Mouse (Mus musculus): Measurements from ENCODE around the gene Snrnp70. TPM values are rescaled to one million over a fixed set of nuclear protein-coding genes. Genes with fewer than 3 reads are reported as not detected.

Snrnp70 gene
- polyA plus RNA-seq (2012) = 68.0 and 79.6 TPM in 2 replicates

DNA sequence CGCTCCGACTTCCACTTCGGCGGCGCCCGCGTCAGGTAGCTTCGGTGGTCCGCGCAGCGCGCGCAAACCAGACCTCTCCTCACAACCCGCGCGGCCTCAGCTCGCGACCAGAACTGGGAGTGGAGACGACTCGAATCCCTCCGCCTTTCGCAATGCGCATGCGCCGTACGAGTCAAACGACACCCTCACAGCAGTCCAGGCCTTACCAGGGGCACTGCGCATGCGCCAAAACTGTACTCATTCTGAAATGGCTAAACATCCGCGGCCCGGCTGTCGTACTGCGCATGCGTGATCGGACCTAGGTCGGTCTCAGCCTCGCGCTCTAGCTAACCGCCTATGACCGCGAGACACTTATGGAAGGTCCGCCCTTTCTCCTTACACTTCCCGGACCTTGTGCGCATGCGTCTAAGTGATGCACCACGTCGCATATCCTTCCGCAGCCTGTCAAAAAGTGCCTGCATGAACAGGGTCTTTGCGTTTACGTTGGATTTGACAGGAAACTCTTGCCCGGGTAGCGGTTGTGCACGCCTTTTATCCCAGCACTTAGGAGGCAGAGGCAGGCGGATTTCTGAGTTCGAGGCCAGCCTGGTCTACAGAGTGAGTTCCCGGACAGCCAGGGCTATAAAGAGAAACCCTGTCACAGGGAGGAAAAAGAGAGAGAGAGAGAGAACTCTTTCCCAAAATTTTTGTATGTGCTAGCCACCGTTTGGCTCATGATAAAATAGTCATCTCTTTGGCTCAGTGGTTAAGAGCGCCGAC lies at the start of gene Snrnp70:
TSS of gene Snrnp70 (minus strand) at position 165 of the 759 bp plus-strand sequence.
- Histone ChIP-seq H3K4me1 (ENCODE audit: control insufficient read depth) (peaks cover 36% of the 10 kb centered on the region), H3K4me3 (replicated peaks) (peak within 1 kb of the TSS; percentile 97), H3K9me3 (ENCODE audit: control insufficient read depth, low read length) (no peaks in the 10 kb centered on the region), H3K36me3 (ENCODE audit: control insufficient read depth) (peaks cover 38% of the 10 kb centered on the region), H3K27me3 (ENCODE audit: control insufficient read depth) (no peaks in the 10 kb centered on the region)
- TF ChIP-seq TAL1 (IDR thresholded peaks at IDR 0.05; ENCODE audit: low read length) (no peak), GATA1 (IDR thresholded peaks at IDR 0.05; ENCODE audit: low read length) (no peak)

DNA sequence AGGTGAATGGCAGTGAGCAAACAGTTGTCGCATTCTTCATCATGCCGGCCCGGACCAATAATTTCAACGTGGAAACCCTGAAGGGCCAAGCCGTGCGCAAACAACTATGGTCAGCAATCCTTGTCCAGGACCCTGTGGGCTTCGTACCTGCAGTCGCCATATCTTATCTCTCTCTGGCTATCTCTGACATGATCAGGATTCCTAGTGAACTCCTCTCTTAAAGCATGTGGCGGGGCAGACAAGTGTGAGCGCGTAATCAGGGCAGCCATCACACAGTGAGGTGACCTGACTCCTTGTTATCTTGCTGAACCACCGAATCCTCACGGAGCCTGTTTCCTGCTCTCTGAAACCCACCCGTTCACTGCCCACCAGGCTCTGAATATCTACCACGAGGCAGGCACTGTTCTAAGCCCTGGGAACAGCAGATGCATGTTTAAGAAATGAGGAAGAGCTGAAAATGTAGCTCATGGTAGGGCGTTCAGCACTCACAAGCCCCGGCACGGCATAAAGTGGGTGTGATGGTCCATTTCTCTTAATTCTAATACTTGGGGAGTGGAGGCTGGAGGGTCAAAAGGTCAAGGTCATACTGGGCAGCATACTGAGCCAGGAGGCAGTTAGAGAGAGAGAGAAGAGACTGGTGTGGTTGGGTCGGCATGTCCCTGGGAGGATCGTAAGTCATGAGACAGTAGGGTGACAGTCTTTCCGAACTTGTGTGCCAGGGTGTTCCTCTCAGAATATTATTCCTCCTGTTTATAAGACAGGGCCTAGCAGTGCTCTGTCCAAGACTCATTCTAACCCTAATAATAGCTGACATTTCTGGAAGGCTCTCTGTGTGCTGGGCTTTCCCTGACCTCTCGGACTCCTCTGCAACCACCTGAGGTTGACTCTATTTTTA lies 48.2 kb upstream of the Snrnp70 start:
- TF ChIP-seq TAL1 (IDR thresholded peaks at IDR 0.05; ENCODE audit: low read length) (no peak), GATA1 (IDR thresholded peaks at IDR 0.05; ENCODE audit: low read length) (no peak)
- Histone ChIP-seq H3K36me3 (ENCODE audit: control insufficient read depth) (no peaks in the 10 kb centered on the region), H3K4me3 (replicated peaks) (no peak overlapping the region), H3K4me1 (ENCODE audit: control insufficient read depth) (peaks cover 12% of the 10 kb centered on the region), H3K27me3 (ENCODE audit: control insufficient read depth) (no peaks in the 10 kb centered on the region), H3K9me3 (ENCODE audit: control insufficient read depth, low read length) (no peaks in the 10 kb centered on the region)

DNA sequence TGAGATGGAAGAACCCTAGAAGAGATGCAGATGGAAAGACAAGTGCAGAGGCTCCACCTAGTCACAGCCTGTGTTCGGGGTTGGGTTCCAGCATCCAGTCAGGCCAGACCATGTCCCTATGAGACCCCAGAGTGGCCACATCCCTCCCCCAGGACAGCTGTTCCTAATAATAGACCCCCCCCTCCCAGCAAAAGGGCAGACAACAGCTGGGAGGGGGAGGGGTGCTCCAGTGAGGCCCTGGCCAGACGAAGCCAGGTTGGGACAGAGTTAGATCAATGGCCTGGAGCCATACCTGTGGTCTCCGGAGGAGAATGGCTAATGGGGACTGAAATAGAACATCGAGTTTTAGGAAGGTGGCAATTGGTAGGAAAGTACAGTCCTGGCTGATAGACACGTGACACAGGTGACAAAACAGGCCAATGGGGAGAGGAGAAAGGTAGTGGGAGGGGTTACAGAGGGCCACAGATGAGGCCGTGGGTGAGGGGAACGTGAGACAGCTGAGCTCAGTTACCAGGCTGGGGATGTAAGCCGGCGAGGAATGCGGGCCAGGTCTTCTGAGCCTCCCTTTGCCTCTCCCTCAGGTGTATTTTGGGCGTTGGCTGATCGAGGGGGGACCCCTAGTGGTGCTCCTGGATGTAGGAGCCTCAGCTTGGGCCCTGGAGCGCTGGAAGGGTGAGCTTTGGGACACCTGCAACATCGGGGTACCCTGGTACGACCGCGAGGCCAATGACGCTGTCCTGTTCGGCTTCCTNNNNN lies 42.2 kb upstream of the Snrnp70 start, which contains the start of gene Ruvbl2:
TSS of gene Ruvbl2 (minus strand) at position 576 of the 756 bp plus-strand sequence.
- Histone ChIP-seq H3K4me3 (replicated peaks) (no peak within 1 kb of the TSS), H3K9me3 (ENCODE audit: control insufficient read depth, low read length) (no peaks in the 10 kb centered on the region), H3K4me1 (ENCODE audit: control insufficient read depth) (peaks cover 31% of the 10 kb centered on the region), H3K36me3 (ENCODE audit: control insufficient read depth) (peaks cover 2% of the 10 kb centered on the region), H3K27me3 (ENCODE audit: control insufficient read depth) (peaks cover 11% of the 10 kb centered on the region)
- TF ChIP-seq TAL1 (IDR thresholded peaks at IDR 0.05; ENCODE audit: low read length) = no peak
- TF ChIP-seq GATA1 (IDR thresholded peaks at IDR 0.05; ENCODE audit: low read length) = no peak

GRCm38 (mm10) chr7:45437046-45437445 lies 41.5 kb upstream of the Snrnp70 start:
- TF ChIP-seq GATA1 (IDR thresholded peaks at IDR 0.05; ENCODE audit: low read length) = no peak
- no peak for TF ChIP-seq TAL1 (IDR thresholded peaks at IDR 0.05; ENCODE audit: low read length)
- H3K4me1 ChIP-seq (ENCODE audit: control insufficient read depth) = peaks cover 35% of the 10 kb centered on the region
- H3K9me3 ChIP-seq (ENCODE audit: control insufficient read depth, low read length) = no peaks in the 10 kb centered on the region
- H3K27me3 ChIP-seq (ENCODE audit: control insufficient read depth) = peaks cover 11% of the 10 kb centered on the region
- no peak overlapping the region for H3K4me3 ChIP-seq (replicated peaks)
- peaks cover 8% of the 10 kb centered on the region for H3K36me3 ChIP-seq (ENCODE audit: control insufficient read depth)

DNA sequence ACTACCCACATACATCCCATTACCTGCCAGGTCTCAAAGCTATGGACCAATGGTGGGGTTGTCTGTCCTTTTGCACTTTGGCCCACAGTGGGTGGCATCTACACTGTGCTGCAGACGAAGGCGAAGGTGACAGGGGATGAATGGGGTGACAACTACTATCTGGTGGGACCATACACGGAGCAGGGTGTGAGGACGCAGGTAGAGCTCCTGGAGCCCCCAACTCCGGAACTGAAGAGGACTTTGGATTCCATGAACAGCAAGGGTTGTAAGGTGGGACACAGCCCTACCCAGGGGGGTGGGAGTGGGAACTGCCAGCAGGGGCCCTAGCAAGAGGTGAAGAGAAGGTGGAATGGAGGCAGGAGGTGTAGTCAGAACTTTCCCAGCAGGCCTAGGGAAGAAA lies 40.9 kb upstream of the Snrnp70 start:
- peaks cover 11% of the 10 kb centered on the region for H3K27me3 ChIP-seq (ENCODE audit: control insufficient read depth)
- TF ChIP-seq TAL1 (IDR thresholded peaks at IDR 0.05; ENCODE audit: low read length) = no peak
- TF ChIP-seq GATA1 (IDR thresholded peaks at IDR 0.05; ENCODE audit: low read length) = no peak
- H3K36me3 ChIP-seq (ENCODE audit: control insufficient read depth) = peaks cover 14% of the 10 kb centered on the region
- H3K9me3 ChIP-seq (ENCODE audit: control insufficient read depth, low read length) = no peaks in the 10 kb centered on the region
- H3K4me1 ChIP-seq (ENCODE audit: control insufficient read depth) = peaks cover 36% of the 10 kb centered on the region
- H3K4me3 ChIP-seq (replicated peaks) = no peak overlapping the region

- peaks cover 50% of the 10 kb centered on the region for H3K4me1 ChIP-seq (ENCODE audit: control insufficient read depth)
Observed at GRCm38 (mm10) chr7:45435038-45435437, 39.5 kb upstream of the Snrnp70 start.

DNA sequence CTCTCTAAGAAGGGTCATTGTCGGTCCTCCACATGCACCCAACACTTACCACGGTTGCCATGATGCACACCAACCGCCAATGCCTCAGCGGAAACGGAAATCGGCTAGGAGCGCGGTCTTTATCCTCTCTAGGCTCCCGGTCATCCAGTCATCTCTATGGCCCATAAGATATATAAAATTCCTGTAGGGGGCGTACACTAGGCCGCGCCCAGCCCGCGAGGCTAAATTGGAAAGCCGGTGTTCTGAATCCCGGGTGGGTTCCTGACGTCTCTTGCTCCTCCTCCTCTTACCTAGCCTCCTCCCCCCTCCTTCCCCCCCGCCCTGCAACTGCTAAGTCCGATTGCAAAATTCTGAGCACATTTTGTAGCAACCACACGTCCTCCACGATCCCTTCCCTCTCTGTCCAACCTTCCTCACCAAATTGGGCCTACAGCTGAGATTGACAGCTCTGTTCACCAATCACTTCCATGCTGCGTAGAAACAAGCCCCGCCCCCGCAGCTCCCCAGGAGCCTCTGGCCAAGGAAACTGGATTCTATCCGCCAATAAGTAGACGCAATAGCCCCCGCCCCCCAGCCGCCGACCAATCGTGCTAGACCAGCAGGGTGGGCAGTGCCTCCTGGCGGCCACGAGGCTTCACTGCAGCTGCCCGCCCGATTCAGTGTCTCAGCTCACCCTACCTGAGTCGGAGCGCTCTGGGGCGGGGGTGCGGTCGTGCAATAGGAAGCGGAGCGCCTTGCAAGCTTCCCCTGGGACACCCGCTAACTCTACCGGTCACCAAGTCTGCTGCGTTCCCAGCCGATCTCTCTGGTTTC lies 38.9 kb upstream of the Snrnp70 start, which contains the start of gene Gys1:
TSS of gene Gys1 (plus strand) at position 642 of the 813 bp plus-strand sequence.
- TF ChIP-seq TAL1 (IDR thresholded peaks at IDR 0.05; ENCODE audit: low read length) (no peak), GATA1 (IDR thresholded peaks at IDR 0.05; ENCODE audit: low read length) (no peak)
- H3K4me3 ChIP-seq (replicated peaks) = peak within 1 kb of the TSS; percentile 85
- H3K9me3 ChIP-seq (ENCODE audit: control insufficient read depth, low read length) = no peaks in the 10 kb centered on the region
- peaks cover 53% of the 10 kb centered on the region for H3K4me1 ChIP-seq (ENCODE audit: control insufficient read depth)
- H3K36me3 ChIP-seq (ENCODE audit: control insufficient read depth) = peaks cover 35% of the 10 kb centered on the region
- peaks cover 11% of the 10 kb centered on the region for H3K27me3 ChIP-seq (ENCODE audit: control insufficient read depth)

More at GRCm38 (mm10) chr7:45435038-45435437, 39.5 kb upstream of the Snrnp70 start:
- TF ChIP-seq GATA1 (IDR thresholded peaks at IDR 0.05; ENCODE audit: low read length) (no peak), TAL1 (IDR thresholded peaks at IDR 0.05; ENCODE audit: low read length) (no peak)
- H3K27me3 ChIP-seq (ENCODE audit: control insufficient read depth) = peaks cover 11% of the 10 kb centered on the region
- H3K36me3 ChIP-seq (ENCODE audit: control insufficient read depth) = peaks cover 28% of the 10 kb centered on the region
- H3K9me3 ChIP-seq (ENCODE audit: control insufficient read depth, low read length) = no peaks in the 10 kb centered on the region
- peak overlapping the region; percentile 85 for H3K4me3 ChIP-seq (replicated peaks)

DNA sequence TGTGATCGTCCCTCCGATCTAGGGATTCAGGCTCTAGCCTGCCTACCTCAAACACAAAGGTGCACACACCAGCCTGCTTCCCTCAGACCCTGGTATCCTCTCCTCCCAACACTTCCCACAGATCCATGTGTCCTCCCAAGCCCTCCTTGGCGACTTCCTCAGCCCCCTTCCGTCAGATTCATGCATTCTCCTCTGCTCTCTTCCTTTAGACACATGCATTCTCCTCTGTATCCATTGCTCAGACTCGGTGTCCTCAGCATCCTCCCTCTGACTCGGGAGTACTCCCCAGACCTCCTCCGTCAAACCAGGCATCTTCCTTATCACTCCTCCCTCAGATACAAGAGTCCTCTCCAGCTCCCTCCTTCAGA lies 38.3 kb upstream of the Snrnp70 start:
- H3K27me3 ChIP-seq (ENCODE audit: control insufficient read depth) = peaks cover 11% of the 10 kb centered on the region
- peak overlapping the region; percentile 85 for H3K4me3 ChIP-seq (replicated peaks)
- no peaks in the 10 kb centered on the region for H3K9me3 ChIP-seq (ENCODE audit: control insufficient read depth, low read length)
- H3K36me3 ChIP-seq (ENCODE audit: control insufficient read depth) = peaks cover 41% of the 10 kb centered on the region
- H3K4me1 ChIP-seq (ENCODE audit: control insufficient read depth) = peaks cover 53% of the 10 kb centered on the region
- TF ChIP-seq GATA1 (IDR thresholded peaks at IDR 0.05; ENCODE audit: low read length) (no peak), TAL1 (IDR thresholded peaks at IDR 0.05; ENCODE audit: low read length) (no peak)

Measured in erythroblast, embryonic 14.5 days (primary cell).